Mouse (Mus musculus) liver, adult 2 months (tissue): ENCODE measurements around the gene Scrt2.

ENCODE experiments used
- CTCF ChIP-seq: fragments of 200-500 bp; IDR thresholded peaks from 2 replicates; pipeline ENCODE4 v1.5.1; 2011; ENCODE audit warnings: low read depth, low read length, control low read depth
- POLR2A ChIP-seq: fragments of 200-500 bp; IDR thresholded peaks from 2 replicates; pipeline ENCODE4 v1.6.1; 2011; ENCODE audit warnings: low read length, control low read depth; ENCODE audit not compliant: insufficient read depth; ENCODE audit errors: extremely low read depth

- no peak for TF ChIP-seq POLR2A
- no peak for TF ChIP-seq CTCF
Observed at GRCm38 (mm10) chr2:152090486-152090885, 9.2 kb downstream of the Scrt2 start.
